Mouse (Mus musculus) kidney, postnatal 0 days (tissue): ENCODE results near the gene Stac3. TPM values are rescaled to one million over a fixed set of nuclear protein-coding genes. Genes with fewer than 3 reads are reported as not detected.

ENCODE experiments used
- ATAC-seq: fragments of 200-750 bp; cut with Nextera tagmentation; replicated peaks from 2 replicates; pipeline ENCODE4 v1.8.0; 2017; ENCODE audit warnings: low read depth, moderate number of reproducible peaks, moderate TSS enrichment, moderate library complexity; ENCODE audit not compliant: low FRiP score
- DNase-seq: peaks from one replicate; pipeline ENCODE4 v3.0.0-alpha.2; 2016; ENCODE audit warnings: low spot score
- H3K27ac ChIP-seq: fragments of 300-500 bp; sonication (generic); 2 replicates; pipeline ENCODE4 v1.5.1; 2014; ENCODE audit warnings: mild to moderate bottlenecking
- H3K27me3 ChIP-seq: fragments of 300-500 bp; sonication (generic); 2 replicates; pipeline ENCODE4 v1.6.1; 2014; ENCODE audit warnings: low read length, mixed read lengths; ENCODE audit not compliant: insufficient read depth
- H3K36me3 ChIP-seq: fragments of 300-500 bp; sonication (generic); 2 replicates; pipeline ENCODE4 v1.6.1; 2014; ENCODE audit warnings: low read length, mixed read lengths; ENCODE audit not compliant: insufficient read depth
- H3K4me1 ChIP-seq: fragments of 300-500 bp; sonication (generic); replicated peaks from 2 replicates; pipeline ENCODE4 v1.6.1; 2014; ENCODE audit warnings: antibody characterized with exemption, low read length, mixed read lengths; ENCODE audit not compliant: insufficient read depth
- H3K4me2 ChIP-seq: fragments of 300-500 bp; sonication (generic); 2 replicates; pipeline ENCODE4 v1.6.1; 2014; ENCODE audit warnings: mild to moderate bottlenecking, low read length, moderate library complexity, mixed read lengths
- H3K4me3 ChIP-seq: fragments of 300-500 bp; sonication (generic); replicated peaks from 2 replicates; pipeline ENCODE4 v1.5.1; 2014; ENCODE audit warnings: low read depth, low read length
- H3K9ac ChIP-seq: fragments of 300-500 bp; sonication (generic); 2 replicates; pipeline ENCODE4 v1.6.1; 2014; ENCODE audit warnings: low read depth, low read length
- H3K9me3 ChIP-seq: fragments of 300-500 bp; sonication (generic); replicated peaks from 2 replicates; pipeline ENCODE4 v1.6.1; 2016; ENCODE audit warnings: low read length, inconsistent platforms, mixed read lengths
- CTCF ChIP-seq: IDR thresholded peaks from 2 replicates; pipeline ENCODE4 v1.5.1; 2016; ENCODE audit warnings: antibody characterized with exemption, low read depth, mild to moderate bottlenecking, moderate library complexity
- WGBS: fragments of 180-500 bp; shearing (Covaris S2); extraction: QIAGEN DNeasy Blood & Tissue Kit; methylation state at CpG from one replicate; pipeline ENCODE4 v1.1.7; 2014; 5-methylcytosine and 5-hydroxymethylcytosine counted together
- polyA plus RNA-seq: library from polyadenylated mRNA; unstranded; fragments of >200 nt; fragmentation: Nextera tagmentation; extraction: Ambion mirVana; gene quantifications from 2 replicates; pipeline ENCODE4 v1.2.1, GENCODE M21; 2015

The Stac3 gene
- polyA plus RNA-seq, 1 experiment from 2014 or later, result 0.16 TPM

- H3K4me3 ChIP-seq, result no peak overlapping the region
- H3K36me3 ChIP-seq, result peaks cover 18% of the 10 kb centered on the region; the same call in 1 of the 2 replicates
- 0 out of 2 replicates have a peak overlapping the region, but pooled peaks have one; percentile 31 for H3K27ac ChIP-seq
- H3K4me1 ChIP-seq, result peaks cover 26% of the 10 kb centered on the region
- H3K27me3 ChIP-seq, result peaks cover 22% of the 10 kb centered on the region
- H3K4me2 ChIP-seq, result peak overlapping the region; percentile 68
- ATAC-seq (peak; percentile 41), DNase-seq (no peak)
- no peak for TF ChIP-seq CTCF
- no peaks in the 10 kb centered on the region for H3K9me3 ChIP-seq
- WGBS, result 57% methylated on average over 20 of the region's 20 CpGs
- H3K9ac ChIP-seq, result peak overlapping the region; percentile 48; the same call in 1 of the 2 replicates
Observed at GRCm38 (mm10) chr10:127520714-127521357, 19.4 kb downstream of the Stac3 start.

- H3K36me3 ChIP-seq, result peaks cover 18% of the 10 kb centered on the region; the same call in 1 of the 2 replicates
- 0 out of 2 replicates have a peak overlapping the region, but pooled peaks have one; percentile 1 for H3K27ac ChIP-seq
- H3K4me3 ChIP-seq, result peak overlapping the region; percentile 43
- WGBS, result 3% methylated on average over 12 of the region's 12 CpGs
- TF ChIP-seq CTCF, result no peak
- no peaks in the 10 kb centered on the region for H3K9me3 ChIP-seq
- peak overlapping the region; percentile 48 for H3K9ac ChIP-seq
- DNase-seq, result no peak
- H3K4me1 ChIP-seq, result peaks cover 25% of the 10 kb centered on the region
- H3K27me3 ChIP-seq, result peaks cover 30% of the 10 kb centered on the region
- no peak for ATAC-seq
- H3K4me2 ChIP-seq, result peak overlapping the region; percentile 68
Observed at GRCm38 (mm10) chr10:127521611-127522080, 20.2 kb downstream of the Stac3 start.

- peak within 1 kb of the TSS; percentile 48 for H3K9ac ChIP-seq
- peaks cover 18% of the 10 kb centered on the region; the same call in 1 of the 2 replicates for H3K36me3 ChIP-seq
- peaks cover 22% of the 10 kb centered on the region for H3K4me1 ChIP-seq
- H3K4me2 ChIP-seq, result peak within 1 kb of the TSS; percentile 68
- peak within 1 kb of the TSS; percentile 43 for H3K4me3 ChIP-seq
- 0 out of 2 replicates have a peak within 1 kb of the TSS, but pooled peaks have one; percentile 1 for H3K27ac ChIP-seq
- peaks cover 34% of the 10 kb centered on the region for H3K27me3 ChIP-seq
- peak; percentile 25; the same call in 1 of the 2 replicates for ATAC-seq
- no peaks in the 10 kb centered on the region for H3K9me3 ChIP-seq
- peak; percentile 98 for DNase-seq
- under 1% methylated on average over 21 of the region's 21 CpGs for whole genome bisulfite sequencing
- TF ChIP-seq CTCF, result no peak
Observed at GRCm38 (mm10) chr10:127522088-127522581, 20.6 kb downstream of the Stac3 start, which contains the start of gene Shmt2. Shmt2 (minus strand) TSS chr10:127522444.

- peaks cover 20% of the 10 kb centered on the region for H3K4me1 ChIP-seq
- TF ChIP-seq CTCF, result no peak
Observed at GRCm38 (mm10) chr10:127524646-127525255, 23.3 kb downstream of the Stac3 start.

GRCm38 (mm10) chr10:127526048-127526447, 24.6 kb downstream of the Stac3 start:
- no peaks in the 10 kb centered on the region for H3K9me3 ChIP-seq
- WGBS, result 1% methylated on average over 26 of the region's 26 CpGs
- TF ChIP-seq CTCF, result no peak
- peaks cover 17% of the 10 kb centered on the region for H3K4me1 ChIP-seq
- no peaks in the 10 kb centered on the region for H3K36me3 ChIP-seq
- H3K27ac ChIP-seq, result no peak overlapping the region
- no peak for ATAC-seq
- peaks cover 70% of the 10 kb centered on the region for H3K27me3 ChIP-seq
- peak overlapping the region; percentile 50 for H3K4me2 ChIP-seq
- H3K4me3 ChIP-seq, result peak overlapping the region; percentile 24
- no peak for DNase-seq
- H3K9ac ChIP-seq, result no peak overlapping the region

More at GRCm38 (mm10) chr10:127524646-127525255, 23.3 kb downstream of the Stac3 start:
- Histone ChIP-seq H3K9me3 (no peaks in the 10 kb centered on the region), H3K4me2 (no peak overlapping the region), H3K4me3 (no peak overlapping the region), H3K36me3 (no peaks in the 10 kb centered on the region), H3K9ac (no peak overlapping the region), H3K27me3 (peaks cover 59% of the 10 kb centered on the region), H3K27ac (no peak overlapping the region)
- ATAC-seq (no peak), DNase-seq (no peak)
- WGBS, result 7% methylated on average over 23 of the region's 23 CpGs

GRCm38 (mm10) chr10:127526681-127527080, 25.2 kb downstream of the Stac3 start:
- peak overlapping the region; percentile 24 for H3K4me3 ChIP-seq
- peak; percentile 65; the same call in 1 of the 2 replicates for ATAC-seq
- WGBS, result under 1% methylated on average over 26 of the region's 26 CpGs

More at GRCm38 (mm10) chr10:127526681-127527080, 25.2 kb downstream of the Stac3 start:
- Histone ChIP-seq H3K36me3 (no peaks in the 10 kb centered on the region), H3K27ac (no peak overlapping the region), H3K4me2 (peak overlapping the region; percentile 50), H3K9ac (0 out of 2 replicates have a peak overlapping the region, but pooled peaks have one; percentile 27), H3K27me3 (peaks cover 75% of the 10 kb centered on the region), H3K4me1 (peaks cover 10% of the 10 kb centered on the region), H3K9me3 (no peaks in the 10 kb centered on the region)
- TF ChIP-seq CTCF, result peak; percentile 66
- peak; percentile 73 for DNase-seq
